Mouse (Mus musculus) forebrain, embryonic 15.5 days (tissue): ENCODE results near the gene Sox15. TPM values are rescaled to one million over a fixed set of nuclear protein-coding genes. Genes with fewer than 3 reads are reported as not detected.
"Not testable (repeated sequence)": the region's sequence is repeated elsewhere in the genome, so short reads cannot be mapped to it uniquely, and the experiment has no call there.

Experiments
- ATAC-seq: fragments of 200-750 bp; cut with Nextera tagmentation; replicated peaks from 2 replicates; pipeline ENCODE4 v1.8.0; 2017; ENCODE audit warnings: mild to moderate bottlenecking, moderate TSS enrichment, moderate library complexity
- H3K27ac ChIP-seq: fragments of 300-500 bp; sonication (generic); replicated peaks from 2 replicates; pipeline ENCODE4 v1.5.1; 2015; ENCODE audit warnings: mild to moderate bottlenecking, inconsistent platforms
- H3K27me3 ChIP-seq: fragments of 300-500 bp; sonication (generic); 2 replicates; pipeline ENCODE4 v1.6.1; 2015; ENCODE audit warnings: inconsistent platforms
- H3K36me3 ChIP-seq: fragments of 300-500 bp; sonication (generic); 2 replicates; pipeline ENCODE4 v1.6.1; 2015; ENCODE audit warnings: mild to moderate bottlenecking, inconsistent platforms
- H3K4me1 ChIP-seq: fragments of 300-500 bp; sonication (generic); 2 replicates; pipeline ENCODE4 v1.6.1; 2015; ENCODE audit warnings: inconsistent platforms
- H3K4me2 ChIP-seq: fragments of 300-500 bp; sonication (generic); replicated peaks from 2 replicates; pipeline ENCODE4 v1.6.1; 2015; ENCODE audit warnings: mild to moderate bottlenecking, inconsistent platforms
- H3K4me3 ChIP-seq: fragments of 300-500 bp; sonication (generic); 2 replicates; pipeline ENCODE4 v1.5.1; 2015; ENCODE audit warnings: mild to moderate bottlenecking, inconsistent platforms
- H3K9ac ChIP-seq: fragments of 300-500 bp; sonication (generic); replicated peaks from 2 replicates; pipeline ENCODE4 v1.6.1; 2015; ENCODE audit warnings: mild to moderate bottlenecking, inconsistent platforms
- H3K9me3 ChIP-seq: fragments of 300-500 bp; sonication (generic); 2 replicates; pipeline ENCODE4 v1.6.1; 2016; ENCODE audit warnings: inconsistent platforms
- WGBS: fragments of 180-500 bp; shearing (Covaris S2); methylation state at CpG from one replicate; pipeline ENCODE4 v1.1.7; 2015; ENCODE audit warnings: mixed read lengths; 5-methylcytosine and 5-hydroxymethylcytosine counted together
- polyA plus RNA-seq: library from polyadenylated mRNA; unstranded; fragments of >200 nt; fragmentation: Nextera tagmentation; extraction: Ambion mirVana; gene quantifications from 2 replicates; pipeline ENCODE4 v1.2.1, GENCODE M21; 2015

The Sox15 gene
- polyA plus RNA-seq: not detected in 2 replicates

DNA sequence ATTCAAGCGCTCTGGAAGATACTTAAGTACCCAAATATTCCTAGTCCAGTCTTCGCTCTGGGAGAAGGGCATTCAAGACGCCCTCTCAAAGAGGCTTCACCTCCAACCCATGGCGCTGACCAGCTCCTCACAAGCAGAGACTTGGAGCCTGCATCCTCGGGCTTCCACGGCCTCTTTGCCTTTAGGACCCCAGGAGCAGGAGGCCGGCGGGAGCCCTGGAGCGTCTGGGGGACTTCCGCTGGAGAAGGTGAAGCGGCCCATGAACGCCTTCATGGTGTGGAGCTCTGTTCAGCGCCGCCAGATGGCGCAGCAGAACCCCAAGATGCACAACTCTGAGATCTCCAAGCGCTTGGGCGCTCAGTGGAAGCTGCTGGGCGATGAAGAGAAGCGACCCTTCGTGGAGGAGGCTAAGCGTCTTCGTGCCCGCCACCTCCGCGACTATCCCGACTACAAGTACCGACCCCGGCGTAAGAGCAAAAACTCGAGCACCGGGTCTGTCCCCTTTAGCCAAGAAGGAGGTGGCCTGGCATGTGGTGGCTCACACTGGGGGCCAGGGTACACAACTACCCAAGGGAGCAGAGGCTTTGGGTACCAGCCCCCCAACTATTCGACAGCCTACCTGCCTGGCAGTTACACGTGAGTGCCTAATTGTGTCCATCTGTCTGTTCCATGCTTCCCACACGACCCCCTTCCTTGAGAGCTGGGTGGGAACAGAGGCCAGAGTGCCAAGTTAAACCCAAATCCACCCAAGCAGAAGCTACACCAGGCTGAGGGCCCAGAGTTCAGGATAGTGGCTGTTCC is at the start of gene Sox15:
Gene Sox15 (plus strand): TSS at position 51 of the 801 bp plus-strand sequence.
- WGBS: 24% methylated on average over 34 of the region's 34 CpGs
- peaks cover 61% of the 10 kb centered on the region for H3K36me3 ChIP-seq

DNA sequence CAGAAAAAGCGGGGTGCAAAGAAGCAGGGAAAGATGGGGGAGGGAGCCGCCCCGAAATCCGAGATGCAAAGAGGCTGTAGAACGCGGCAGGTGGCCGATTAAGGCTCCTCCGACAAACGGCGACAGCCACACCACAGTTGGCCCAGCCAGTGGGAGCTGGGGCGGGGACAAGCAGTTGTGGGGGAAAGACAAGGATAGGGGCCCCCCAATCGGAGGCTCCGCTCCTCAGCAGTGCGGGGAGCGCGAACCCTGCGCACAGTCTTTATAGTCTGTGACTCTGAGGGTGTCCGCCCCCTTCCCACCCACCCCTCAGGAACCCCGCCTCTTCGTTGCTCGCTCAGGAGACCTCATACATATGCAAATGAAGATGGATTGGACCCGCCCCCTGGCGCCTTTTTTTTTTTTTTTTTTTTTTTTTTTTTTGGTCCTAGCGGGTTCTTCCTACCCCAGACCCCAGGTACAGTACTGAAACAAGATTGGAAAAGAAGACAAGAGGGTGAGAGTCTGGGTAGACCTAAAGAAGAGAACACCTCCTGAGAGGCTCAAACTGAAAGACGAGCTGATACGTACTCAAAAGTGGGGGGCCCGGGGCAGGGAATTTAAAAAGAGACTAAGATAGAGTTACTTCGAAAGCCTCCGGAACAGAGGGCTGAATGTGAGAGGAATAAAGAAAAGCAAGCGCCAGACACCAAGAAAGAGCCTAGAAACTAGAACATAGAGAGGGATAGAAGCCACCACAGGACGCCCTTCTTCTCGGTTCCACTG is 49.2 kb upstream of the Sox15 start, which contains the start of gene Atp1b2:
Gene Atp1b2 (minus strand): TSS at position 217 of the 765 bp plus-strand sequence.
- ATAC-seq: peak; percentile 96
- Histone ChIP-seq H3K27me3 (no peaks in the 10 kb centered on the region), H3K36me3 (no peaks in the 10 kb centered on the region; the same call in 1 of the 2 replicates), H3K9me3 (no peaks in the 10 kb centered on the region), H3K27ac (peak within 1 kb of the TSS; percentile 68), H3K4me2 (peak within 1 kb of the TSS; percentile 90), H3K9ac (peak within 1 kb of the TSS; percentile 62), H3K4me3 (peak within 1 kb of the TSS; percentile 60), H3K4me1 (peaks cover 17% of the 10 kb centered on the region)
- 2% methylated on average over 32 of the region's 32 CpGs for WGBS

More for the DNA sequence above, at the start of gene Sox15:
- Histone ChIP-seq H3K4me2 (no peak within 1 kb of the TSS), H3K4me1 (peaks cover 10% of the 10 kb centered on the region), H3K9me3 (no peaks in the 10 kb centered on the region), H3K27ac (0 out of 2 replicates have a peak within 1 kb of the TSS, but pooled peaks have one; percentile 27), H3K4me3 (no peak within 1 kb of the TSS), H3K27me3 (no peaks in the 10 kb centered on the region), H3K9ac (no peak within 1 kb of the TSS)
- ATAC-seq: peak; percentile 73

DNA sequence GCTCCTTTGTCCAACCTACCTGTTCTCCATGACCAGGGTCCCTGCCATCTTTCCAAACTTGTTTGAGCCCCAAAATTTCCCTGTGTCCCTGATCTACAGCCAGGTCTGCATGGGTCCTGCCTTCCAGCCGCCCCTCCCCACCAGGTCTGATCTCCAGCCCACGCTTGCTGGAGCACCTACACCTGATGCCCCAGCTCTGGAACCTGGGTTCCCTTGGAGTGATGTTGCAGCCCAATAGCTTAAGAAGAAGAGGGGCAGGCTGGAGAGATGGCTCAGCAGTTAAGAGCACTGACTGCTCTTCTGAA is 48.7 kb upstream of the Sox15 start:
- ATAC-seq: no peak
- Histone ChIP-seq H3K4me2 (peak overlapping the region; percentile 90), H3K27ac (peak overlapping the region; percentile 41; the same call in 1 of the 2 replicates), H3K4me3 (peak overlapping the region; percentile 60), H3K9ac (peak overlapping the region; percentile 14; the same call in 1 of the 2 replicates), H3K9me3 (no peaks in the 10 kb centered on the region), H3K4me1 (peaks cover 17% of the 10 kb centered on the region), H3K27me3 (no peaks in the 10 kb centered on the region), H3K36me3 (no peaks in the 10 kb centered on the region; the same call in 1 of the 2 replicates)
- WGBS: 61% methylated on average over 2 of the region's 2 CpGs

DNA sequence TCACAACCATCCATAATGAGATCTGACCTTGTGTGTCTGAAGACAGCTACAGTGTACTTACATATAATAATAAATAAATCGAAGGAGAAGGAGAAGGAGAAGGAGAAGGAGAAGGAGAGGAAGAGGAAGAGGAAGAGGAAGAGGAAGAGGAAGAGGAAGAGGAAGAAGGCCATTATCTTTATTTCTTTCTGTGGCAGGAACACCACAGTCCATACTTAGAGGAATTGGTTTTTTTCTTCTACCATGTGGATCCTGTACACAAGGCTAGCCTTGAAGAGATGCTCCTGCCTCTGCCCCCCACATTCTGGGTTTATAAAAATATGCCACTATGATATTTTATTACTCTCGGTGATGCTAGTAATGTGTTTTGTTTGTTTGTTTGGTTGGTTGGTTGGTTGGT is 48.3 kb upstream of the Sox15 start:
- Histone ChIP-seq H3K27me3 (no peaks in the 10 kb centered on the region), H3K9ac (no peak overlapping the region)
- 89% methylated on average over 2 of the region's 2 CpGs for WGBS

DNA sequence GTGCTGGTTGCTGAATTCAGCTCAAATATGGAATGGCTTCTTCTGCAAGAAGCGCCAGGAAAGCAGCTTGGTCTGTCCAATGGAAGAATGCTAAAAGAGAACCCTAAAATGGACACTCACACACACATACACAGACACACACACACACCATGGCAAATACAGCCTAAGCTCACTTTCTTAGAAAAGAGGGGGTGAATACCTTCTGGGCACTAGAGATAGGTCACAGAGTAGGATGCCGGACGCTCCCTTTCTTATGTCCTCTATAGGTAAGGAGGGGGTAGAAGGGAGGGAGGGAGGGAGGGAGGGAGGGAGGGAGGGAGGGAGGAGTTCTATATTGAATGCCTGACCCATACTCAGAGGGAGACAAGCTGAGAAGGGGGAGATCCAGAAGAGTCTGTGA is 46.6 kb upstream of the Sox15 start:
- Histone ChIP-seq H3K27me3 (no peaks in the 10 kb centered on the region), H3K4me2 (no peak overlapping the region), H3K9me3 (no peaks in the 10 kb centered on the region), H3K4me1 (peaks cover 18% of the 10 kb centered on the region), H3K27ac (no peak overlapping the region), H3K9ac (no peak overlapping the region), H3K36me3 (no peaks in the 10 kb centered on the region), H3K4me3 (no peak overlapping the region)
- ATAC-seq: no peak
- 85% methylated on average over 3 of the region's 3 CpGs for WGBS

More for the DNA sequence above, 48.3 kb upstream of the Sox15 start:
- Histone ChIP-seq H3K4me1 (peaks cover 17% of the 10 kb centered on the region), H3K27ac (no peak overlapping the region), H3K4me2 (no peak overlapping the region), H3K36me3 (no peaks in the 10 kb centered on the region; the same call in 1 of the 2 replicates), H3K9me3 (no peaks in the 10 kb centered on the region), H3K4me3 (no peak overlapping the region)
- no peak for ATAC-seq

DNA sequence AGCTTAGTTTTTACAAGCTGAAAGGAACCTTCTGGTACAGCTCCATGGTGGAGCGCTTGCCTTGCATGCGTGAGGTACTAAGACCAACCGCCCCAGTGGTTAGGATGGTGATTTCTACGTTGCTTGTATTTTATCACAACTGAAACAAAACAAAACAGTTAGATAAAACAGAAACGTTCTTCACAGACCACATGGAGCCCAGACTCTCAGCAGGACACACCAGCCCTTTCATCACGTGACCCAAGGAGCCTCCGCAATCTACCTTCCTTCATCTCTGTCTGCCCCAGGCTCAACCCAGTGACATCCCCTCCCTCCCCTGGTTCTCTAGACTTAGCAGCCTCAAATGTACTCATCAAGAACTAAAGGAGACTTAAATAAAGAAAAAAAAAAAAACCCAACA is 45.7 kb upstream of the Sox15 start:
- no peak overlapping the region for H3K9ac ChIP-seq
- no peaks in the 10 kb centered on the region for H3K27me3 ChIP-seq
- WGBS: 70% methylated on average over 7 of the region's 7 CpGs
- H3K4me3 ChIP-seq: no peak overlapping the region
- no peak overlapping the region for H3K4me2 ChIP-seq
- H3K9me3 ChIP-seq: no peaks in the 10 kb centered on the region
- no peak for ATAC-seq
- H3K36me3 ChIP-seq: no peaks in the 10 kb centered on the region
- peaks cover 15% of the 10 kb centered on the region for H3K4me1 ChIP-seq
- no peak overlapping the region for H3K27ac ChIP-seq

DNA sequence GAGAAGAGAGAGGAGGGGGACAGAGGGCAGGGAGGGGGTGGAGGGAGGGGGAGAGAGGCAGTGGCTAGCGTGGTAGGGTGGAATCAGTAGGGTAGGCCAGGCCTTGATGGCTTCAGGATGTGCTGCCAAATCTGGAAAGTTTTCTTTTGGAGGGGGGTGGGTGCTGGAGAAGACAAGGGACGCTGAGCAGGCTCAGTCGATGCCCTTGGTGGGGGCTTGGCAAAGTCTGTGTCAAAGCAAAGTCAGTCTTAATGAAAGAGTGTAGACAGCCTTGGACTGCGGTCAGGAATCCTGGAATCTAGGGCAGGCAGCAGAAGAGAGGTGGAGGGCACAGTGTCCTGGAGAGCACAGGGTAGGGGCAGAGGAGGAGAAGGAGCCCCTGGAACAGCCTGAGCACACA is 44.2 kb upstream of the Sox15 start:
- no peak for ATAC-seq

DNA sequence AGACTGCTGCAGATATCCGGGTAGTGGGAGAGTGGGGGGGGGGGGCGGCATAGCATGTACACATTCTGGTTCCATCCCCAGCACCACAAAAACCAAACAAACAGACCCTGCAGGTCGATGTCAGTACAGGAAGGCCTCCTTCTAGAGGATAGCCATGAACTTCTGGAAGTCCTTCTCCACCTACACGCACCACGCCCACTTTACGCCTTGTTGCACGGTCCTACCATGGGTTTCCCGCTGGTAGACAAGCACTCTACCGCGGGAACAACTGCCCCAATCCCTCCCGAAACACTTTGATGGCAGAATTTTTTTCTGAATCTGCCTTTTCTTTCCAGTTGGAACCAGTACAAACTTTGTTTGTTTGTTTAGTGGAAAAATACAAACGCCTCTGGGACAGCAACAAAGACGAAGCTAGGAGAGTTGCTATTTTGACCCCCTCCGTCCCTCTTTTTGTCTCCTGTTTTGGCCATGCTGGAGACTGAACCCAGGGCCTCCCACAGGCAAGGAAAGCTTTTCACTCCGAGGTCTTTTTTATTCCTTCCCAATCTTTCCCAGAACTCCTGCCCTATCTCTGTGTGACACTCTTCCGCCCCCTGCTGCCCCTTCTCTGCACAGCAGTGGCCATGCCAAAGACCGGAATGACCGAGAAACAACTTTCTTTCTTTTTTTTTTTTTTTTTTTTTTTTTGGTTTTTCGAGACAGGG is 41.4 kb upstream of the Sox15 start:
- H3K9me3 ChIP-seq: no peaks in the 10 kb centered on the region
- peaks cover 6% of the 10 kb centered on the region for H3K4me1 ChIP-seq
- no peak overlapping the region for H3K4me3 ChIP-seq
- no peak overlapping the region for H3K9ac ChIP-seq
- ATAC-seq: no peak
- H3K27me3 ChIP-seq: no peaks in the 10 kb centered on the region
- no peaks in the 10 kb centered on the region for H3K36me3 ChIP-seq
- WGBS: 4% methylated on average over 19 of the region's 19 CpGs
- H3K4me2 ChIP-seq: no peak overlapping the region
- no peak overlapping the region for H3K27ac ChIP-seq

More for the DNA sequence above, 44.2 kb upstream of the Sox15 start:
- no peaks in the 10 kb centered on the region for H3K27me3 ChIP-seq
- no peaks in the 10 kb centered on the region for H3K36me3 ChIP-seq
- H3K4me1 ChIP-seq: peaks cover 11% of the 10 kb centered on the region
- H3K9me3 ChIP-seq: no peaks in the 10 kb centered on the region
- no peak overlapping the region for H3K4me3 ChIP-seq
- H3K4me2 ChIP-seq: no peak overlapping the region
- H3K9ac ChIP-seq: no peak overlapping the region
- 69% methylated on average over 4 of the region's 4 CpGs for WGBS
- H3K27ac ChIP-seq: no peak overlapping the region

DNA sequence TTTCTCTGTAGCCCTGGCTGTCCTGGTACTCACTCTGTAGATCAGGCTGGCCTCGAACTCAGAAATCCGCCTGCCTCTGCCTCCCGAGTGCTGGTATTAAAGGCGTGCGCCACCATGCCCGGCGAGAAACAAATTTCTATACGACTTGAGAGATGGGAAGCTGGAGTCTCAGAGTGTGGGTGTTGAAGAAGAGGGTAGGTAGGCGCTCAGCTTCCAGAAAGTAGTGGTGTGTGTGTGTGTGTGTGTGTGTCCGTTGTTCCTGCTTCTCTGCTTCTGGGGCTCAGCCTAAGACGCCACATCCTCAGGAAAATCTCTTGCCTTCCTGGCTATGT is 40.9 kb upstream of the Sox15 start:
- H3K4me1 ChIP-seq, H3K27me3 ChIP-seq, H3K27ac ChIP-seq, H3K4me3 ChIP-seq, H3K36me3 ChIP-seq, H3K9ac ChIP-seq, H3K9me3 ChIP-seq, H3K4me2 ChIP-seq, ATAC-seq: not testable (repeated sequence)
- WGBS: 52% methylated on average over 11 of the region's 11 CpGs

DNA sequence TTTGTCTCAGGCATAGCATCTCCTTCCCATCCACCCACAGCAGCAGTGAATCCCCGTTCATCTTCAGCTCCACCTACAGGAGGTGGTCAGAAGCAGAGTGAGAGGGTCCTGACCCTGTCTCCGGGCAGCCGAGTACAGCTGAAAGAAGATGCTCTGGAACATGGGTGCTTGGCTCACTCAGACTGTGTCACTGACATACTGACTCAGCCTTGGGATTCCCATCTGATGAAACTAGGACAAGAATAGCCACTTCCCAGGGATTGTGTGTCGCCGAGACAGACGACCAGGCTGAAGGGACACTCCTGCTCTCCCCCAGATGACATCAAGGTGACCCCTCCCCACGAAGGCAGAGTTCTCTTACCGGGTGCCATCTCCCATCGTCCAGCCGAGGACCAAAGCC is 38.3 kb upstream of the Sox15 start:
- Histone ChIP-seq H3K36me3 (no peaks in the 10 kb centered on the region), H3K4me2 (no peak overlapping the region), H3K27ac (no peak overlapping the region), H3K4me3 (no peak overlapping the region), H3K9me3 (no peaks in the 10 kb centered on the region), H3K4me1 (peaks cover 10% of the 10 kb centered on the region), H3K9ac (no peak overlapping the region), H3K27me3 (no peaks in the 10 kb centered on the region)
- ATAC-seq: no peak
- 46% methylated on average over 10 of the region's 10 CpGs for WGBS

DNA sequence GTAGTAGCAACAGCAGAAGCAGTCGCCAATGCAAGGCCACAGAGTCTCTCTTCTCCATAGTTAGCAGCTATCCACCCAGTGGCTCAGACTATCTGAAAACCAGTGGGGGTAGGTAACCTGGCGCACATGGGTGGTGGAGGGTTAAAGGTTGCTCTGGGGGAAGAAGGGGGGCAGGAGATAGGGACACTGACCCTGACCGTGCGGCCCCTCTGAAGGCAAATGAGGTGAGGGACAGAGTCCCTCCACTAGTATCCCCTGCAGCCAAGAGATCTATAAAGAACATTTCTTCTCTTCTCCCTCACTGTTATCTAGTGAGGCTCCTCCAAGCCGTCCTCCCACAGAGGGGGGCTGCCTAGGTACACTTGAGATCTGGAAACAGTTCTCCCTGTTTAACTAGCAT is 37.3 kb upstream of the Sox15 start, which contains the start of gene Shbg:
Gene Shbg (minus strand): TSS at position 101 of the 400 bp plus-strand sequence.
- ATAC-seq: no peak
- WGBS: 81% methylated on average over 5 of the region's 5 CpGs
- Histone ChIP-seq H3K4me2 (no peak within 1 kb of the TSS), H3K36me3 (no peaks in the 10 kb centered on the region), H3K27me3 (no peaks in the 10 kb centered on the region), H3K4me3 (no peak within 1 kb of the TSS), H3K27ac (no peak within 1 kb of the TSS), H3K9me3 (no peaks in the 10 kb centered on the region), H3K4me1 (peaks cover 18% of the 10 kb centered on the region), H3K9ac (no peak within 1 kb of the TSS)
